Mouse (Mus musculus) embryonic facial prominence, embryonic 11.5 days (tissue): ENCODE results near the gene Flcn. TPM values are rescaled to one million over a fixed set of nuclear protein-coding genes. Genes with fewer than 3 reads are reported as not detected.

ENCODE experiments used
- ATAC-seq: fragments of 200-750 bp; cut with Nextera tagmentation; replicated peaks from 2 replicates; pipeline ENCODE4 v1.8.0; 2017; ENCODE audit warnings: low read depth; ENCODE audit not compliant: insufficient number of reproducible peaks, low FRiP score, low TSS enrichment
- DNase-seq: peaks from one replicate; pipeline ENCODE4 v3.0.0-alpha.2; 2015; ENCODE audit warnings: low spot score
- H3K27ac ChIP-seq: fragments of 300-500 bp; sonication (generic); replicated peaks from 2 replicates; pipeline ENCODE4 v1.5.1; 2014; ENCODE audit warnings: mild to moderate bottlenecking, low read depth, low read length, control low read depth
- H3K27me3 ChIP-seq: fragments of 300-500 bp; sonication (generic); 2 replicates; pipeline ENCODE4 v1.6.1; 2014; ENCODE audit warnings: mild to moderate bottlenecking, low read length, moderate library complexity, mixed read lengths; ENCODE audit not compliant: control insufficient read depth, insufficient read depth
- H3K36me3 ChIP-seq: fragments of 300-500 bp; sonication (generic); replicated peaks from 2 replicates; pipeline ENCODE4 v1.6.1; 2014; ENCODE audit warnings: low read depth, mild to moderate bottlenecking, low read length, moderate library complexity, mixed read lengths; ENCODE audit not compliant: control insufficient read depth, insufficient read depth
- H3K4me1 ChIP-seq: fragments of 300-500 bp; sonication (generic); 2 replicates; pipeline ENCODE4 v1.6.1; 2014; ENCODE audit warnings: low read length, mixed read lengths; ENCODE audit not compliant: control insufficient read depth, insufficient read depth
- H3K4me2 ChIP-seq: fragments of 300-500 bp; sonication (generic); 2 replicates; pipeline ENCODE4 v1.6.1; 2014; ENCODE audit warnings: low read depth, mild to moderate bottlenecking, control low read depth, low read length, moderate library complexity
- H3K4me3 ChIP-seq: fragments of 300-500 bp; sonication (generic); 2 replicates; pipeline ENCODE4 v1.5.1; 2014; ENCODE audit warnings: low read depth, low read length, control low read depth
- H3K9ac ChIP-seq: fragments of 300-500 bp; sonication (generic); replicated peaks from 2 replicates; pipeline ENCODE4 v1.6.1; 2014; ENCODE audit warnings: mild to moderate bottlenecking, control low read depth, low read length
- H3K9me3 ChIP-seq: fragments of 300-500 bp; sonication (generic); replicated peaks from 2 replicates; pipeline ENCODE4 v1.6.1; 2016; ENCODE audit warnings: mild to moderate bottlenecking, low read length, inconsistent platforms, mixed read lengths; ENCODE audit not compliant: control insufficient read depth
- WGBS: fragments of 180-500 bp; shearing (Covaris S2); extraction: QIAGEN DNeasy Blood & Tissue Kit; methylation state at CpG from one replicate; pipeline ENCODE4 v1.1.7; 2014; 5-methylcytosine and 5-hydroxymethylcytosine counted together
- polyA plus RNA-seq: library from polyadenylated mRNA; unstranded; fragments of >200 nt; fragmentation: Nextera tagmentation; extraction: Ambion mirVana; gene quantifications from 2 replicates; pipeline ENCODE4 v1.2.1, GENCODE M21; 2014

Gene Flcn
- polyA plus RNA-seq, 1 experiment from 2014 or later = 23.9 TPM

DNA sequence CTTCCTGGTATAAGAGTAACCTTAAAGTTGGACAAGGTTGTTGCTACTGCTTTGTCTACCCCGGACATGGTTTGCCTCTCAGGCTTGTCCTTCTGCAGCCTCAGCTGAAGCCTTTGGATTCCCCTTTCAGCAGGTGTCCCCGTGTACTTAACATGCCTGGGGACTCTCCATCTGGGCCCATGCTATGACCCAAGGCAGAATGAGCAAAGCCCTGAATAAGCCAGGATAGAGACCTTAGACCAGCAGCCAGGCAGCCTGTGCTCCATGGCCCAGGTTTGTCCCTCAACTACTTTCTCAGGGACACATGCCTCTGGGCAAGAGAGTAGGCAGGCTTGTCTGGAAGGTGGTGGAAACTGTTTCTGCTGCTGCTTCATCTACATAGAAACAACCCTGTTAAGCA is 66.5 kb downstream of the Flcn start:
- no peak overlapping the region for H3K4me3 ChIP-seq
- no peaks in the 10 kb centered on the region for H3K27me3 ChIP-seq
- no peaks in the 10 kb centered on the region for H3K4me1 ChIP-seq
- no peak overlapping the region for H3K9ac ChIP-seq
- H3K4me2 ChIP-seq = no peak overlapping the region
- DNase-seq (no peak), ATAC-seq (no peak)
- 92% methylated on average over 2 of the region's 2 CpGs for WGBS
- no peaks in the 10 kb centered on the region for H3K9me3 ChIP-seq
- H3K36me3 ChIP-seq = peaks cover 8% of the 10 kb centered on the region
- H3K27ac ChIP-seq = no peak overlapping the region

DNA sequence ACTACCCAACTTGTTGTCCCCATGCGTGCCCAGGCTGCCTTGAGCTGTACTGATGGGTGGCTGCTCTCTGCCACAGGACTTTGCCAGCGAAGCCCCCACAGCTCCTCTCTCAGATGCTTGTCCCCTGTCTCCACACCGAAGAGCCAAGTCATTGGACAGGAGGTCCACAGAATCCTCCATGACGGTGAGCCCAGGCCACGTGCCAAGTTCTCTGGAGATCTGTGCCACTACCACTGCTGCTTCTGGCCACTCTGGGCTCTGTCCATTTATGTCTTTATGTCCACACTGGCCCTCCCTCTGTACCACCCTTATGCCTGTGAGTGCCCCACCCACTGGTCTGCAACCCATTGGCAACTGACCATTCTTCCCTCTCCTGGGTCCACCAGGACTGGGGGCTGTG is 67.9 kb downstream of the Flcn start:
- Histone ChIP-seq H3K4me3 (no peak overlapping the region), H3K9me3 (no peaks in the 10 kb centered on the region), H3K4me1 (no peaks in the 10 kb centered on the region), H3K27ac (no peak overlapping the region), H3K9ac (no peak overlapping the region), H3K27me3 (no peaks in the 10 kb centered on the region), H3K4me2 (no peak overlapping the region), H3K36me3 (peaks cover 12% of the 10 kb centered on the region)
- DNase-seq (no peak), ATAC-seq (no peak)
- WGBS = 100% methylated on average over 5 of the region's 5 CpGs

Other genes starting within 250 kb of the Flcn start
- gene Olfr222, start 233.8 kb downstream of the Flcn start, polyA plus RNA-seq = not detected in 2 replicates
- gene Olfr223, start 216.7 kb downstream of the Flcn start, polyA plus RNA-seq = not detected in 2 replicates
- gene Mprip, start 148.7 kb downstream of the Flcn start, polyA plus RNA-seq = 63.9 and 64.8 TPM in 2 replicates
- 1.2 and 1.4 TPM in 2 replicates for gene Pld6, start 22.4 kb downstream of the Flcn start, polyA plus RNA-seq
- gene Nt5m, start 29.4 kb upstream of the Flcn start, polyA plus RNA-seq = 37.1 and 41.0 TPM in 2 replicates
- 238 and 239 TPM in 2 replicates for gene Cops3, start 29.8 kb upstream of the Flcn start, polyA plus RNA-seq
- gene Med9, start 138.2 kb upstream of the Flcn start, polyA plus RNA-seq = 40.9 and 45.9 TPM in 2 replicates
- 2.2 TPM in 2 replicates for gene Rasd1, start 154.9 kb upstream of the Flcn start, polyA plus RNA-seq
- 6.1 and 7.3 TPM in 2 replicates for gene Pemt, start 236.5 kb upstream of the Flcn start, polyA plus RNA-seq